Mouse (Mus musculus) testis, adult 2 months (tissue): ENCODE data around the gene Ubxn6.

Source experiments
- CTCF ChIP-seq: fragments of 200-500 bp; IDR thresholded peaks from 2 replicates; pipeline ENCODE4 v1.5.1; 2012; ENCODE audit warnings: low read depth, mild to moderate bottlenecking, inconsistent platforms, low read length, moderate library complexity; ENCODE audit not compliant: control insufficient read depth, insufficient read depth, insufficient replicate concordance
- POLR2A ChIP-seq: fragments of 200-500 bp; IDR thresholded peaks from 2 replicates; pipeline ENCODE4 v1.6.1; 2012; ENCODE audit warnings: low read depth, mild to moderate bottlenecking, inconsistent platforms, low read length, moderate library complexity; ENCODE audit not compliant: control insufficient read depth

- TF ChIP-seq POLR2A (no peak), CTCF (no peak)
These were observed 28.1 kb upstream of the Ubxn6 start for GRCm38 (mm10) chr17:56102927-56103326.
